Mouse (Mus musculus): ENCODE measurements around the gene Tm2d3.

DNA sequence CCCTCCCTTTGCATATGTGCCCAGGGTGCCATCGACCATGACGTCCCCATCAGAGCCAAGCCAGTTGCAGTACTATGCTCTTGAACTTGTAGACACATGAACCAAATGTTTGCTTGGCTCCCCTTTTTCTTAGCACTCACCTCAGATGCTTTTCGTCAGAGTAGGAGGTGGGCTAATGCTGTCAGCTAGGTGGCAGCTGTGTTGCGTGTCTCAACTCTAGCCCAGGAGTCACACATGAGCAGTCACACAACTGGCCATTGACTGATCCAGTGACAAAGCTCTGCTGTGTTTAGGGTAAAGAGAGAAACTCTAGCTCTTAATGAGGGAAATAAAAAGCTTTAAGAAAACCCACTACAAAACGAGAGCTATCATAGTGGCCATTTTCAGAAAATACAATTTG lies 22.8 kb downstream of the Tm2d3 start:
- TF ChIP-seq POLR2A (IDR thresholded peaks at IDR 0.05; ENCODE audit: borderline replicate concordance, low read depth, low read length), result no peak
- TF ChIP-seq CTCF (IDR thresholded peaks at IDR 0.05; ENCODE audit: low read depth, low read length), result no peak

Measured in bone marrow macrophage, adult 2 months (primary cell).